Mouse (Mus musculus) intestine, postnatal 0 days (tissue): Measurements from ENCODE around the gene Nell2. TPM values are rescaled to one million over a fixed set of nuclear protein-coding genes. Genes with fewer than 3 reads are reported as not detected.

ENCODE experiments used
- ATAC-seq: fragments of 200-750 bp; cut with Nextera tagmentation; 2 replicates; pipeline ENCODE4 v1.8.0; 2017; ENCODE audit warnings: mild to moderate bottlenecking, moderate TSS enrichment, moderate library complexity
- H3K27ac ChIP-seq: fragments of 300-500 bp; sonication (generic); 2 replicates; pipeline ENCODE4 v1.5.1; 2014; ENCODE audit warnings: mild to moderate bottlenecking, low read depth, low read length, moderate library complexity
- H3K27me3 ChIP-seq: fragments of 300-500 bp; sonication (generic); replicated peaks from 2 replicates; pipeline ENCODE4 v1.6.1; 2014; ENCODE audit warnings: low read length, mixed read lengths; ENCODE audit not compliant: control insufficient read depth, insufficient read depth
- H3K36me3 ChIP-seq: fragments of 300-500 bp; sonication (generic); 2 replicates; pipeline ENCODE4 v1.6.1; 2014; ENCODE audit warnings: mild to moderate bottlenecking, moderate library complexity; ENCODE audit not compliant: control insufficient read depth, insufficient read depth
- H3K4me1 ChIP-seq: fragments of 300-500 bp; sonication (generic); replicated peaks from 2 replicates; pipeline ENCODE4 v1.6.1; 2014; ENCODE audit warnings: antibody characterized with exemption, low read length, mixed read lengths; ENCODE audit not compliant: control insufficient read depth, insufficient read depth
- H3K4me2 ChIP-seq: fragments of 300-500 bp; sonication (generic); replicated peaks from 2 replicates; pipeline ENCODE4 v1.6.1; 2014; ENCODE audit warnings: low read depth, mild to moderate bottlenecking, moderate library complexity
- H3K4me3 ChIP-seq: fragments of 300-500 bp; sonication (generic); 2 replicates; pipeline ENCODE4 v1.5.1; 2014; ENCODE audit warnings: low read depth, low read length
- H3K9ac ChIP-seq: fragments of 300-500 bp; sonication (generic); 2 replicates; pipeline ENCODE4 v1.6.1; 2014; ENCODE audit warnings: mild to moderate bottlenecking, low read depth, low read length
- H3K9me3 ChIP-seq: fragments of 300-500 bp; sonication (generic); 2 replicates; pipeline ENCODE4 v1.6.1; 2016; ENCODE audit warnings: mixed run types; ENCODE audit not compliant: control insufficient read depth
- CTCF ChIP-seq: sonication (generic); IDR thresholded peaks from 2 replicates; pipeline ENCODE4 v1.5.1; 2016; ENCODE audit warnings: low read depth, mild to moderate bottlenecking, control low read depth, antibody characterized with exemption, moderate library complexity
- WGBS: fragments of 180-500 bp; shearing (Covaris S2); extraction: QIAGEN DNeasy Blood & Tissue Kit; methylation state at CpG from one replicate; pipeline ENCODE4 v1.1.7; 2014; 5-methylcytosine and 5-hydroxymethylcytosine counted together
- polyA plus RNA-seq: library from polyadenylated mRNA; unstranded; fragments of >200 nt; fragmentation: Nextera tagmentation; extraction: Ambion mirVana; gene quantifications from 2 replicates; pipeline ENCODE4 v1.2.1, GENCODE M21; 2015

Gene Nell2
- polyA plus RNA-seq, 1 experiment from 2014 or later: 4.9 TPM

DNA sequence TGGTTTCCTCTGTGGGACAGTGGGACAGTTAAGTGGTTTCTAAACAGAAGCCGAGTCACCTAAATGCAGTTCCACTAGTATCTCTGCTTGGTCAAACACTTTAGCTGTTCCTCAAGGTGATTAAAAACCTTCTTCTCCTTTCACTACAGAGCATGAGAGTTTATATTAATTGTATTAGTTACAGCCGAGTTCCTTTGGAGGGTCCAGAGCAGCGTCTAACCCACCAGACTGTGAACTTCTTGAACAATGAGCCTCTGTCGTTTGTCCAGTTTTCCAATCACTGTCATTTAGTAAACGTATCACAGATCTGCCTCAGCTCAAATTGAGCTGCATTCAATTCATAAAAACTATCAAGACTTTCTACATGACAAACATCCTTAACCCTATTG is 498.9 kb downstream of the Nell2 start:
- Histone ChIP-seq H3K9ac (no peak overlapping the region), H3K27me3 (no peaks in the 10 kb centered on the region), H3K36me3 (no peaks in the 10 kb centered on the region), H3K4me1 (no peaks in the 10 kb centered on the region), H3K9me3 (no peaks in the 10 kb centered on the region), H3K4me2 (no peak overlapping the region), H3K27ac (no peak overlapping the region), H3K4me3 (no peak overlapping the region)
- WGBS: 65% methylated on average over 5 of the region's 5 CpGs
- no peak for TF ChIP-seq CTCF
- ATAC-seq: no peak

- no peaks in the 10 kb centered on the region for H3K9me3 ChIP-seq
- no peaks in the 10 kb centered on the region for H3K36me3 ChIP-seq
- H3K9ac ChIP-seq: no peak overlapping the region
- H3K27ac ChIP-seq: no peak overlapping the region
- WGBS: 85% methylated on average over 13 of the region's 13 CpGs
- no peak for TF ChIP-seq CTCF
- no peak overlapping the region for H3K4me2 ChIP-seq
- no peaks in the 10 kb centered on the region for H3K27me3 ChIP-seq
- no peak overlapping the region for H3K4me3 ChIP-seq
- H3K4me1 ChIP-seq: no peaks in the 10 kb centered on the region
- ATAC-seq: no peak
Measured at GRCm38 (mm10) chr15:95028862-95029486, 499.4 kb downstream of the Nell2 start.

Other genes starting within 250 kb of the Nell2 start
- not detected in 2 replicates for gene Dbx2, start 127.4 kb upstream of the Nell2 start, polyA plus RNA-seq